Mouse (Mus musculus) kidney, postnatal 0 days (tissue): ENCODE measurements at regions not wholly inside any gene's neighbourhood (a gene's known extent, or its start where the extent isn't known, plus 50 kb on each side); places are given as distances from the start of the nearest gene placed in this dataset.

Experiments used
- ATAC-seq: fragments of 200-750 bp; cut with Nextera tagmentation; replicated peaks from 2 replicates; pipeline ENCODE4 v1.8.0; 2017; ENCODE audit warnings: low read depth, moderate number of reproducible peaks, moderate TSS enrichment, moderate library complexity; ENCODE audit not compliant: low FRiP score
- DNase-seq: peaks from one replicate; pipeline ENCODE4 v3.0.0-alpha.2; 2016; ENCODE audit warnings: low spot score
- H3K27ac ChIP-seq: fragments of 300-500 bp; sonication (generic); 2 replicates; pipeline ENCODE4 v1.5.1; 2014; ENCODE audit warnings: mild to moderate bottlenecking
- H3K27me3 ChIP-seq: fragments of 300-500 bp; sonication (generic); 2 replicates; pipeline ENCODE4 v1.6.1; 2014; ENCODE audit warnings: low read length, mixed read lengths; ENCODE audit not compliant: insufficient read depth
- H3K36me3 ChIP-seq: fragments of 300-500 bp; sonication (generic); 2 replicates; pipeline ENCODE4 v1.6.1; 2014; ENCODE audit warnings: low read length, mixed read lengths; ENCODE audit not compliant: insufficient read depth
- H3K4me1 ChIP-seq: fragments of 300-500 bp; sonication (generic); replicated peaks from 2 replicates; pipeline ENCODE4 v1.6.1; 2014; ENCODE audit warnings: antibody characterized with exemption, low read length, mixed read lengths; ENCODE audit not compliant: insufficient read depth
- H3K4me2 ChIP-seq: fragments of 300-500 bp; sonication (generic); 2 replicates; pipeline ENCODE4 v1.6.1; 2014; ENCODE audit warnings: mild to moderate bottlenecking, low read length, moderate library complexity, mixed read lengths
- H3K4me3 ChIP-seq: fragments of 300-500 bp; sonication (generic); replicated peaks from 2 replicates; pipeline ENCODE4 v1.5.1; 2014; ENCODE audit warnings: low read depth, low read length
- H3K9ac ChIP-seq: fragments of 300-500 bp; sonication (generic); 2 replicates; pipeline ENCODE4 v1.6.1; 2014; ENCODE audit warnings: low read depth, low read length
- H3K9me3 ChIP-seq: fragments of 300-500 bp; sonication (generic); replicated peaks from 2 replicates; pipeline ENCODE4 v1.6.1; 2016; ENCODE audit warnings: low read length, inconsistent platforms, mixed read lengths
- CTCF ChIP-seq: IDR thresholded peaks from 2 replicates; pipeline ENCODE4 v1.5.1; 2016; ENCODE audit warnings: antibody characterized with exemption, low read depth, mild to moderate bottlenecking, moderate library complexity
- WGBS: fragments of 180-500 bp; shearing (Covaris S2); extraction: QIAGEN DNeasy Blood & Tissue Kit; methylation state at CpG from one replicate; pipeline ENCODE4 v1.1.7; 2014; 5-methylcytosine and 5-hydroxymethylcytosine counted together

DNA sequence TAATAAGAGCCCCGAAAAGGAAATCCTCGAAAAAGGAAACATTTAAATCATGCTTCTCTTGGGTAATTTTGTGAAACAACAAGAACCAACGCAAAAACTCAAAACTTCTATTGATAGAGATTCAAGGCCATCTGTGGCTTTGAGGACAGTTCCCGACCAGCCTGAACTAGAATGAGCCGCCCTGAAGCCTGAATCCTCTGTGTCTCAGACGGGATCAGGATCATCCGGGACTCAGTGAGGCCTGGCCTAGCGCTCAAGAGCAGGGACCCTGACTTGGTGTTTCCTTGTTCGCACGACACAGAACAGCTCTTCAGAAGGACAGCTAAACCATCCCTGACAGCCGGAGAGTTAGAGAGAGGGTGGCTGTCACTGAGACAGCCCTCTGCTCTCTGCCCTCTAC, 77.4 kb upstream of the Spin1 start:
- ATAC-seq (no peak), DNase-seq (no peak)
- Histone ChIP-seq H3K4me3 (no peak overlapping the region), H3K9me3 (no peaks in the 10 kb centered on the region), H3K9ac (no peak overlapping the region), H3K4me2 (no peak overlapping the region), H3K36me3 (no peaks in the 10 kb centered on the region), H3K4me1 (peaks cover 3% of the 10 kb centered on the region; the same call in 1 of the 2 replicates), H3K27ac (no peak overlapping the region), H3K27me3 (no peaks in the 10 kb centered on the region)
- TF ChIP-seq CTCF, result no peak
- WGBS, result 65% methylated on average over 11 of the region's 11 CpGs

- Histone ChIP-seq H3K4me2 (no peak overlapping the region), H3K4me1 (0 out of 2 replicates have a peak, but pooled peaks cover 3% of the 10 kb centered on the region), H3K36me3 (no peaks in the 10 kb centered on the region), H3K27ac (no peak overlapping the region), H3K27me3 (no peaks in the 10 kb centered on the region), H3K4me3 (no peak overlapping the region), H3K9ac (no peak overlapping the region), H3K9me3 (peaks cover 3% of the 10 kb centered on the region; the same call in 1 of the 2 replicates)
- ATAC-seq, result no peak
- no peak for DNase-seq
- no peak for TF ChIP-seq CTCF
- 61% methylated on average over 6 of the region's 6 CpGs for WGBS
Observed at GRCm38 (mm10) chr13:51026311-51026918, 74.3 kb upstream of the Spin1 start.

DNA sequence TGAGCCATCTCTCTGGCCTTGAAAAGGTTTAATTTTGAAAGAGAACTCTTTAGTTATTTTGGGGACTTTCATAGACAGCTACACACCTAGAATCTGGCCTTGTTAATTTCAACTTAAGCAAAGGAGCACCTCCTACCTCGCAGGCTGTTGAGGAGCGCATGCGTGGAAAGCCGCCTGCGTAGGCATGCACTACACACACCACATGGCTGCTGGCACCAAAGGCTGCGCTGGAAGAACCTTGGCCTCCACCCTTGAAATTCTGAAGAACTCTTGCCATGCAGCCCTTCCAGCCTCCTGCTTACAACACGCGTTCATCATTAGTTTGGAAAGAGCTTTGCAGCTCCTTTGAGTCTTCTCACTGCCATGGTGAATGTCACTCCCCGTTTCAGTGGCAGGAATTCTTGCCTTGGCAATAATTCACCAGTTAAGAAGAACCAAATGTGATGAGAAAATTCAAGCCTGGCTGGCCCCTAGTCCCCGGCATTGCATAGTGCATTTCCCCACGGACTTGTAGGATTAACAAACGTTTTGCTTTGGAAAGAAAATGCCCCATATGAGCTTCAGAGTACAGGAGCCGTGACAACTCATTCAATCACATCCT, 62.7 kb upstream of the Spin1 start:
- no peaks in the 10 kb centered on the region; the same call in 1 of the 2 replicates for H3K9me3 ChIP-seq
- no peaks in the 10 kb centered on the region for H3K4me1 ChIP-seq
- no peak overlapping the region for H3K4me3 ChIP-seq
- no peak overlapping the region for H3K27ac ChIP-seq
- no peaks in the 10 kb centered on the region for H3K27me3 ChIP-seq
- 81% methylated on average over 13 of the region's 13 CpGs for WGBS
- DNase-seq (no peak), ATAC-seq (no peak)
- H3K9ac ChIP-seq, result no peak overlapping the region
- H3K4me2 ChIP-seq, result no peak overlapping the region
- H3K36me3 ChIP-seq, result no peaks in the 10 kb centered on the region
- TF ChIP-seq CTCF, result no peak

- Histone ChIP-seq H3K4me1 (no peaks in the 10 kb centered on the region), H3K4me2 (no peak overlapping the region), H3K27ac (no peak overlapping the region), H3K27me3 (no peaks in the 10 kb centered on the region), H3K9ac (no peak overlapping the region), H3K36me3 (no peaks in the 10 kb centered on the region), H3K9me3 (no peaks in the 10 kb centered on the region; the same call in 1 of the 2 replicates), H3K4me3 (no peak overlapping the region)
- WGBS, result 72% methylated on average over 4 of the region's 4 CpGs
- DNase-seq (no peak), ATAC-seq (no peak)
- TF ChIP-seq CTCF, result no peak
Observed at GRCm38 (mm10) chr13:51038955-51039354, 61.7 kb upstream of the Spin1 start.

- Histone ChIP-seq H3K36me3 (no peaks in the 10 kb centered on the region), H3K4me3 (no peak overlapping the region), H3K9ac (no peak overlapping the region), H3K27me3 (no peaks in the 10 kb centered on the region), H3K9me3 (no peaks in the 10 kb centered on the region; the same call in 1 of the 2 replicates), H3K27ac (no peak overlapping the region), H3K4me2 (no peak overlapping the region), H3K4me1 (no peaks in the 10 kb centered on the region)
- WGBS, result 32% methylated on average over 2 of the region's 2 CpGs
- ATAC-seq, result no peak
- no peak for TF ChIP-seq CTCF
- DNase-seq, result no peak
Observed at GRCm38 (mm10) chr13:51041121-51041520, 59.6 kb upstream of the Spin1 start.

GRCm38 (mm10) chr13:51042881-51043402, 57.7 kb upstream of the Spin1 start:
- TF ChIP-seq CTCF, result no peak
- H3K4me1 ChIP-seq, result no peaks in the 10 kb centered on the region
- ATAC-seq (no peak), DNase-seq (no peak)
- WGBS, result 88% methylated on average over 9 of the region's 9 CpGs
- H3K4me2 ChIP-seq, result no peak overlapping the region
- H3K9me3 ChIP-seq, result no peaks in the 10 kb centered on the region; the same call in 1 of the 2 replicates
- H3K27me3 ChIP-seq, result no peaks in the 10 kb centered on the region
- no peak overlapping the region for H3K4me3 ChIP-seq
- no peaks in the 10 kb centered on the region for H3K36me3 ChIP-seq
- H3K9ac ChIP-seq, result no peak overlapping the region
- no peak overlapping the region for H3K27ac ChIP-seq
